8 mouse cellular contexts compared by ENCODE assay signal in genomic region chr7:96951281-96952051, GRCm38 (mm10). TPM values are rescaled to one million over a fixed set of nuclear protein-coding genes. Genes with fewer than 3 reads are reported as not detected.
DNase-seq lines count a peak whose midpoint lies in the region; ATAC-seq and TF ChIP-seq lines count a peak whose summit lies in the region.

TSS of gene Nars2 (plus strand) at chr7:96951505.

- peaks cover 5% of the 10 kb centered on the region for H3K4me1 ChIP-seq in cortical plate, adult 2 months (ENCODE audit: control insufficient read depth, insufficient read depth, low read length)
- peaks cover 45% of the 10 kb centered on the region for H3K4me1 ChIP-seq in megakaryocyte, embryonic 14.5 days

- H3K27me3 ChIP-seq in megakaryocyte, embryonic 14.5 days (replicated peaks): no peaks in the 10 kb centered on the region

- peak; percentile 96 for ATAC-seq in activated CD4-positive, CD25-positive, alpha-beta regulatory T cell, adult 4 months

- peaks cover 19% of the 10 kb centered on the region for H3K36me3 ChIP-seq in megakaryocyte, embryonic 14.5 days (replicated peaks; ENCODE audit: low read length)

- peaks cover 19% of the 10 kb centered on the region for H3K9me3 ChIP-seq in megakaryocyte, embryonic 14.5 days

- TF ChIP-seq POLR2A in cortical plate, adult 2 months (IDR thresholded peaks at IDR 0.05; ENCODE audit: extremely low read depth, insufficient read depth, low read length): peak; percentile 99

- no peak for TF ChIP-seq CTCF in cortical plate, adult 2 months (IDR thresholded peaks at IDR 0.05; ENCODE audit: extremely low read depth, insufficient read depth, low read length)

- peak within 1 kb of the TSS; percentile 36 for H3K27ac ChIP-seq in cortical plate, adult 2 months (ENCODE audit: insufficient read depth, low read length)

- DNase-seq in gastrocnemius, adult 8-10 months (ENCODE audit: low spot score in 2 of 2): peak; percentile 80 to 86
- DNase-seq in hindlimb bud, embryonic 11.5 days (ENCODE audit: extremely low spot score, low read depth, low spot score): peak; percentile 95
- peak; percentile 73 to 93 for DNase-seq in left cerebral cortex, adult 8-10 months (ENCODE audit: low spot score in 2 of 2)
- peak; percentile 95 to 96 for DNase-seq in right cerebral cortex, postnatal 10 days (ENCODE audit: low spot score in 2 of 2)
- peak; percentile 89 for DNase-seq in urinary bladder, postnatal 25 days (ENCODE audit: low spot score)

- peak within 1 kb of the TSS; percentile 52 for H3K4me3 ChIP-seq in cortical plate, adult 2 months (ENCODE audit: insufficient read depth, low read length)
- peak within 1 kb of the TSS; percentile 99 for H3K4me3 ChIP-seq in megakaryocyte, embryonic 14.5 days (replicated peaks)

RNA-seq across cellular contexts. Expression of gene Nars2, which starts in this region (rescaled TPM):
- 1 to 10 TPM; 5.3 to 9.7 TPM for polyA plus RNA-seq in activated CD4-positive, CD25-positive, alpha-beta regulatory T cell, adult 4 months (2017; shearing (Covaris generic))
- 9.5 and 11.8 TPM in 2 replicates for polyA plus RNA-seq in cortical plate, adult 2 months (2012; rRNA removed)
- total RNA-seq in gastrocnemius, adult 8-10 months (2022): 10 to 100 TPM in 1 of 4 experiments, 1 to 10 TPM in 3; 6.7 to 10.6 (median 8.0) TPM
- 10 to 100 TPM; 16.1 to 21.5 (median 17.5) TPM for total RNA-seq in left cerebral cortex, adult 8-10 months (2022)
- 1.1 TPM in 1 of 2 replicates, not detected in the other for polyA plus RNA-seq in megakaryocyte, embryonic 14.5 days (2012; ENCODE audit: insufficient read depth, low replicate concordance)

Comparison
In these comparisons a context has a peak if more than half of its experiments do, and no peak if none do; other contexts are left out.
1. Peak in every context shown above with its lines: DNase-seq, ATAC-seq, H3K4me3 ChIP-seq and H3K27ac ChIP-seq.